Mouse (Mus musculus) thymus, adult 2 months (tissue): ENCODE measurements at regions not wholly inside any gene's neighbourhood (a gene's known extent, or its start where the extent isn't known, plus 50 kb on each side); places are given as distances from the start of the nearest gene placed in this dataset.

Experiments used
- DNase-seq: peaks from one replicate; pipeline ENCODE4 v3.0.0; 2021
- H3K27ac ChIP-seq: fragments of 200-500 bp; 2 replicates; pipeline ENCODE4 v1.5.1; 2012; ENCODE audit warnings: low read length, control low read depth; ENCODE audit not compliant: control insufficient read depth, insufficient read depth
- H3K27me3 ChIP-seq: fragments of 200-500 bp; 2 replicates; pipeline ENCODE4 v1.6.1; 2012; ENCODE audit warnings: mild to moderate bottlenecking, low read length, moderate library complexity, mixed read lengths; ENCODE audit not compliant: control insufficient read depth, insufficient read depth
- H3K36me3 ChIP-seq: fragments of 200-500 bp; 2 replicates; pipeline ENCODE4 v1.6.1; 2012; ENCODE audit warnings: mild to moderate bottlenecking, low read length, moderate library complexity; ENCODE audit not compliant: control insufficient read depth, insufficient read depth
- H3K4me1 ChIP-seq: fragments of 200-500 bp; replicated peaks from 2 replicates; pipeline ENCODE4 v1.6.1; 2012; ENCODE audit warnings: low read length; ENCODE audit not compliant: control insufficient read depth, insufficient read depth
- H3K4me3 ChIP-seq: fragments of 200-500 bp; 2 replicates; pipeline ENCODE4 v1.5.1; 2012; ENCODE audit warnings: mild to moderate bottlenecking, low read length, control low read depth, moderate library complexity; ENCODE audit not compliant: control insufficient read depth, insufficient read depth
- CTCF ChIP-seq: fragments of 200-500 bp; IDR thresholded peaks from 2 replicates; pipeline ENCODE4 v1.5.1; 2012; ENCODE audit warnings: mild to moderate bottlenecking, control low read depth, low read length, moderate library complexity, borderline replicate concordance; ENCODE audit not compliant: control insufficient read depth, poor library complexity, insufficient read depth; ENCODE audit errors: extremely low read depth
- POLR2A ChIP-seq: fragments of 200-500 bp; IDR thresholded peaks from 2 replicates; pipeline ENCODE4 v1.6.1; 2012; ENCODE audit warnings: mild to moderate bottlenecking, low read length, control low read depth, moderate library complexity; ENCODE audit not compliant: control insufficient read depth, poor library complexity, insufficient read depth; ENCODE audit errors: extremely low read depth
- WGBS: fragments of 180-500 bp; shearing (Covaris S2); methylation state at CpG from one replicate; pipeline ENCODE4 v1.1.7; 2018; 5-methylcytosine and 5-hydroxymethylcytosine counted together

- Histone ChIP-seq H3K4me3 (no peak overlapping the region), H3K36me3 (no peaks in the 10 kb centered on the region), H3K27me3 (no peaks in the 10 kb centered on the region), H3K27ac (no peak overlapping the region), H3K4me1 (no peaks in the 10 kb centered on the region)
- 92% methylated on average over 8 of the region's 8 CpGs for WGBS
- TF ChIP-seq POLR2A, result no peak
- TF ChIP-seq CTCF, result no peak
- no peak for DNase-seq
Observed at GRCm38 (mm10) chr2:144123395-144124034, 90.7 kb downstream of the Banf2 start.

- DNase-seq, result no peak
- Histone ChIP-seq H3K27me3 (no peaks in the 10 kb centered on the region), H3K4me1 (no peaks in the 10 kb centered on the region), H3K27ac (no peak overlapping the region), H3K4me3 (no peak overlapping the region), H3K36me3 (no peaks in the 10 kb centered on the region)
- no peak for TF ChIP-seq CTCF
- TF ChIP-seq POLR2A, result no peak
- 95% methylated on average over 13 of the region's 13 CpGs for WGBS
Observed at GRCm38 (mm10) chr2:144127082-144128037, 94.5 kb downstream of the Banf2 start.

- TF ChIP-seq POLR2A (no peak), CTCF (no peak)
- WGBS, result 95% methylated on average over 3 of the region's 3 CpGs
- Histone ChIP-seq H3K4me3 (no peak overlapping the region), H3K27me3 (no peaks in the 10 kb centered on the region), H3K27ac (no peak overlapping the region), H3K4me1 (no peaks in the 10 kb centered on the region), H3K36me3 (no peaks in the 10 kb centered on the region)
- no peak for DNase-seq
Observed at GRCm38 (mm10) chr2:144128038-144128402, 95.2 kb downstream of the Banf2 start.

GRCm38 (mm10) chr2:144128527-144128926, 95.7 kb downstream of the Banf2 start:
- no peaks in the 10 kb centered on the region for H3K27me3 ChIP-seq
- no peaks in the 10 kb centered on the region for H3K36me3 ChIP-seq
- no peak for TF ChIP-seq CTCF
- no peak for TF ChIP-seq POLR2A
- 84% methylated on average over 4 of the region's 4 CpGs for WGBS
- no peak overlapping the region for H3K27ac ChIP-seq
- no peaks in the 10 kb centered on the region for H3K4me1 ChIP-seq
- no peak overlapping the region for H3K4me3 ChIP-seq
- DNase-seq, result no peak

GRCm38 (mm10) chr2:144133806-144134574, 101.1 kb downstream of the Banf2 start:
- H3K36me3 ChIP-seq, result no peaks in the 10 kb centered on the region
- no peaks in the 10 kb centered on the region for H3K27me3 ChIP-seq
- WGBS, result 92% methylated on average over 14 of the region's 14 CpGs
- H3K27ac ChIP-seq, result no peak overlapping the region
- 0 out of 2 replicates have a peak, but pooled peaks cover 2% of the 10 kb centered on the region for H3K4me1 ChIP-seq
- H3K4me3 ChIP-seq, result no peak overlapping the region
- no peak for DNase-seq
- TF ChIP-seq POLR2A (no peak), CTCF (no peak)

- DNase-seq, result no peak
- 91% methylated on average over 9 of the region's 9 CpGs for WGBS
- Histone ChIP-seq H3K36me3 (no peaks in the 10 kb centered on the region), H3K4me1 (0 out of 2 replicates have a peak, but pooled peaks cover 3% of the 10 kb centered on the region), H3K27me3 (no peaks in the 10 kb centered on the region), H3K4me3 (no peak overlapping the region), H3K27ac (no peak overlapping the region)
- TF ChIP-seq POLR2A (no peak), CTCF (no peak)
Observed at GRCm38 (mm10) chr2:144134575-144134958, 101.7 kb downstream of the Banf2 start.

GRCm38 (mm10) chr2:144135586-144135985, 102.7 kb downstream of the Banf2 start:
- TF ChIP-seq POLR2A (no peak), CTCF (no peak)
- no peaks in the 10 kb centered on the region for H3K27me3 ChIP-seq
- no peak overlapping the region for H3K27ac ChIP-seq
- no peaks in the 10 kb centered on the region for H3K36me3 ChIP-seq
- H3K4me3 ChIP-seq, result no peak overlapping the region
- 0 out of 2 replicates have a peak, but pooled peaks cover 4% of the 10 kb centered on the region for H3K4me1 ChIP-seq
- WGBS, result 98% methylated on average over 1 of the region's 1 CpGs
- no peak for DNase-seq
